Mouse (Mus musculus) MEL-GATA-1-ER (cell line): ENCODE measurements around the gene Actr1a.

ENCODE experiments used
- DNase-seq: peaks from one replicate; pipeline ENCODE4 v3.0.0-alpha.2; 2012; ENCODE audit warnings: low read depth; ENCODE audit errors: extremely low read depth

Actr1a gene

GRCm38 (mm10) chr19:46399886-46400285 lies 4.3 kb upstream of the Actr1a start:
- no peak for DNase-seq

GRCm38 (mm10) chr19:46399372-46399771 lies 3.8 kb upstream of the Actr1a start:
- DNase-seq, result no peak

GRCm38 (mm10) chr19:46398401-46398800 lies 2.9 kb upstream of the Actr1a start:
- DNase-seq, result no peak

- peak; percentile 36 for DNase-seq
Observed at GRCm38 (mm10) chr19:46397436-46398001, 2.0 kb upstream of the Actr1a start.

GRCm38 (mm10) chr19:46396686-46397435 lies 1.3 kb upstream of the Actr1a start, which contains the start of gene Sufu:
Gene Sufu (plus strand): TSS chr19:46396896.
- peak; percentile 98 for DNase-seq

GRCm38 (mm10) chr19:46396109-46396508 lies 561 bp upstream of the Actr1a start:
- no peak for DNase-seq

GRCm38 (mm10) chr19:46394712-46395108 lies 838 bp downstream of the Actr1a start:
- DNase-seq, result no peak

- peak; percentile 42 for DNase-seq
Observed at GRCm38 (mm10) chr19:46392018-46392417, 3.5 kb downstream of the Actr1a start.

- no peak for DNase-seq
Observed at GRCm38 (mm10) chr19:46389872-46390271, 5.7 kb downstream of the Actr1a start.

GRCm38 (mm10) chr19:46382275-46382674 lies 13.3 kb downstream of the Actr1a start:
- no peak for DNase-seq

- no peak for DNase-seq
Observed at GRCm38 (mm10) chr19:46375891-46376290, 19.7 kb downstream of the Actr1a start.

GRCm38 (mm10) chr19:46375489-46375888 lies 20.1 kb downstream of the Actr1a start:
- DNase-seq, result no peak

GRCm38 (mm10) chr19:46374477-46375088 lies 21.0 kb downstream of the Actr1a start:
- no peak for DNase-seq

GRCm38 (mm10) chr19:46369204-46369603 lies 26.3 kb downstream of the Actr1a start:
- no peak for DNase-seq

GRCm38 (mm10) chr19:46367798-46368590 lies 27.6 kb downstream of the Actr1a start:
- no peak for DNase-seq

GRCm38 (mm10) chr19:46363294-46364009 lies 32.1 kb downstream of the Actr1a start:
- no peak for DNase-seq

GRCm38 (mm10) chr19:46362104-46362503 lies 33.4 kb downstream of the Actr1a start:
- no peak for DNase-seq

GRCm38 (mm10) chr19:46358381-46358780 lies 37.2 kb downstream of the Actr1a start:
- DNase-seq, result no peak

GRCm38 (mm10) chr19:46357344-46358280 lies 37.9 kb downstream of the Actr1a start:
- DNase-seq, result peak; percentile 70

GRCm38 (mm10) chr19:46356701-46357138 lies 38.8 kb downstream of the Actr1a start:
- DNase-seq, result peak; percentile 92
